Mouse (Mus musculus): Measurements from ENCODE around the gene Csf3. TPM values are rescaled to one million over a fixed set of nuclear protein-coding genes. Genes with fewer than 3 reads are reported as not detected.

Csf3 gene
- polyA plus RNA-seq, 1 experiment: not detected

DNA sequence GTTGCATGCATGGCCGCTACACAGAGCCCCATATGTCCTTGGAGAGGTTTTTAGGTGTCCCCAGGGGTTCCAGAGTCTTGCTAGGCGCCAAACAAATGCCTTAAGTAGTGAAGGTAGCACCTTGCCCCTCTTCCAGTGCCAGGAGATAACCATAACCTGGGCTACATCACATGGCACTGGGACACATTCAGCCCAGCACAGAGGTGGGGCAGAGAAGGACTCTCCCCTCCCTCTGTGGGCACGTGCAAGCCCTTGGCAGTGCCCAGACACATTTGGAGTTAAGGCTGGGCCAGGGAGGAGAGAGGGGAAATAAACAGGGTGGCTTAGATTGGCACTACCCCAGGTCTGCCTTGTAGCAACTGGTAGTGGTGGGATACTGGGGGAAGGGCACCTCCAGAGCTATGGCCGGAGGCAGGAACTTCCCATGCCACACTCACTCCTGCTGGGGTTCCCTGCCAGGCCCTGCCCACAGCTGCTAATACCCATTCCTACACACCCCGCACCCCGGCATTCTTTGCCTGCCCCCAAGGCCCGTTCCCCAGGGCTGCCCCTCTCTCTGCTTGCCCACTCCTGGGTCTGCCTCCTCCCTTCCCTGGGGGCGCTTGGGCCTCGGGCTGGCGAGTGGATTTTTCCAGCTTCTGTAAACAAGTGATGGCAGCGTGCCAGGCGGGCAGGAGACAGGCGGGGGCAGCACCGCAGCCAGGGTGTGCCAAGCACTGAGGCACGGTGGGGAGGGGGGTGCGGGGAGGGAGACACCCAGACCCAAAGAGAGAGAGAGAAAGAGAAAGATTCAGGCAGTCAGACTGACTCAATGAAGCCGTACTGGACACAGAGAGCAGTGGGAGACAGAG, 49.5 kb downstream of the Csf3 start:
- TF ChIP-seq GATA1 (IDR thresholded peaks at IDR 0.05; ENCODE audit: low read length): no peak

DNA sequence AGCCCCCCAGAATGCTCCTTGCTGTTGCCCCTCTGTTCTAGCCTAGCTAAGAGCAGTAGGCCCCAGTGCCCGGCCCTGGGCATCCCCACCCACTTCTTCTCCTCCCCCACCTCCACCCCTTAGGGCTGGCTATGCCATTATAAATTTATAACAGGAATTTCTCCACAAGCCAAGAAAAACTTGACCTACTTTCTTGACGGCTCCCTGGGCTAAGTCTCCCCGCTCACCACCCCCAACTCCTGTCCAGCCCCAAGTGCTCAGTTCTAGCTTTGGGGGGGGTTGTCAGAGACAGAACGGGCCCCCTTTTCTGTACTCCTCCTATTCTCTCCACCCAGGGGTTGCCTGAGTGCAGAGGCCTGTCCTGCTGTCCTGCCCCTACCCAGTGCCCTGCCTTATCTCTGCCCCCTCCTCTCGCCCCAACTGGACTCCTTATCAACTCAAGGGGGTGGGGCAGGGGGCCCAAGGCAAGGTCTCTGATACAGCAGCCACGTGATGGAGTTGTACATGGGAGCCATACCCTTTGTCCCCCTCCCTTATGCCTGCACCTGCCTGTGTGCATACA, 50.2 kb downstream of the Csf3 start:
- TF ChIP-seq GATA1 (IDR thresholded peaks at IDR 0.05; ENCODE audit: low read length): no peak

DNA sequence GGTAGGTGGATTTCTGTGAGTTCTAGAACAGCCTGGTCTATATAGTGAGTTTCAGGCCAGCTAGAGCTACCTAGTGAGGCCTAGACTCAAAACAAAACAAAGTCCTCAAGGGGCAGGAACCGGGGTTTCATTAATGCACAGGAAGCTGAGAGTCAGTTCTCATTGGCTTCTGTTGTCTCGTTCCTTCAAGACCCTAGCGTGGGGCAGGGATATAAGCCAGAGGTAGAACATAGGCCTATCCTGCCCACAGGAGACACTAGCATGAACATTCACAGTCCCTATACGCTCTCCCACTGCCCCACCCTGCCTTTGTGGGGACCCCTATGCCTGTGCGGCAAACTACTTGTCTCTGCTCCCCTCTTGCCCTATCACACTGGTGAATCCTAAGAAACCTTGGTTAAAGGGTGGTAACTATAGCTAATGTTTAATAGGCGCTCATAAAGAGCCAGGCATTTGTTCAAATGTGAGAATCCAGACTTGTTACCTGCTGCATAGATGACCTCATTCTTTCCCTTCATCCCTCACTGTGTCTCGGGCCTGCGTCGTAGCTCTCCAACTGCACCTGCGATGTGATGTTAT, 51.6 kb downstream of the Csf3 start:
- no peak for TF ChIP-seq GATA1 (IDR thresholded peaks at IDR 0.05; ENCODE audit: low read length)

Other genes with a start within 250 kb of the Csf3 start
- not detected in 2 replicates for gene Ikzf3, start 155.2 kb upstream of the Csf3 start, polyA plus RNA-seq (2012)
- gene Zpbp2, start 150.2 kb upstream of the Csf3 start, polyA plus RNA-seq (2012): 0.35 and 0.39 TPM in 2 replicates
- gene Ormdl3, start 113.9 kb upstream of the Csf3 start, polyA plus RNA-seq (2012): 38.2 and 44.7 TPM in 2 replicates
- gene Lrrc3c, start 103.0 kb upstream of the Csf3 start, polyA plus RNA-seq (2012): not detected in 2 replicates
- not detected in 2 replicates for gene Gm12355, start 75.6 kb upstream of the Csf3 start, polyA plus RNA-seq (2012)
- gene Gsdma3, start 74.9 kb upstream of the Csf3 start, polyA plus RNA-seq (2012): 0.04 TPM in 1 of 2 replicates, not detected in the other
- not detected in 2 replicates for gene Gsdma2, start 54.5 kb upstream of the Csf3 start, polyA plus RNA-seq (2012)
- gene Gsdma, start 36.9 kb upstream of the Csf3 start, polyA plus RNA-seq (2012): 0.04 TPM in 2 replicates
- 253 TPM in 2 replicates for gene Psmd3, start 18.7 kb upstream of the Csf3 start, polyA plus RNA-seq (2012)
- gene Med24, start 28.2 kb downstream of the Csf3 start, polyA plus RNA-seq (2012): 78.9 and 103 TPM in 2 replicates
- gene Thra, start 39.4 kb downstream of the Csf3 start, polyA plus RNA-seq (2012): 30.8 and 40.6 TPM in 2 replicates
- gene Nr1d1, start 74.1 kb downstream of the Csf3 start, polyA plus RNA-seq (2012): 3.1 and 3.5 TPM in 2 replicates
- 42.1 and 53.0 TPM in 2 replicates for gene Msl1, start 94.3 kb downstream of the Csf3 start, polyA plus RNA-seq (2012)
- 42.8 and 43.0 TPM in 2 replicates for gene Casc3, start 103.6 kb downstream of the Csf3 start, polyA plus RNA-seq (2012)
- 0.12 and 0.19 TPM in 2 replicates for gene Rapgefl1, start 135.5 kb downstream of the Csf3 start, polyA plus RNA-seq (2012)
- gene Wipf2, start 162.4 kb downstream of the Csf3 start, polyA plus RNA-seq (2012): 13.8 and 16.1 TPM in 2 replicates
- gene Cdc6, start 206.5 kb downstream of the Csf3 start, polyA plus RNA-seq (2012): 1.9 and 2.4 TPM in 2 replicates
- gene Rara, start 226.6 kb downstream of the Csf3 start, polyA plus RNA-seq (2012): 24.9 and 26.9 TPM in 2 replicates

Measured in G1E-ER4 (cell line).